Mouse (Mus musculus) testis, adult 2 months (tissue): Measurements from ENCODE around the gene Rrp12.

Experiments used
- CTCF ChIP-seq: fragments of 200-500 bp; IDR thresholded peaks from 2 replicates; pipeline ENCODE4 v1.5.1; 2012; ENCODE audit warnings: low read depth, mild to moderate bottlenecking, inconsistent platforms, low read length, moderate library complexity; ENCODE audit not compliant: control insufficient read depth, insufficient read depth, insufficient replicate concordance
- POLR2A ChIP-seq: fragments of 200-500 bp; IDR thresholded peaks from 2 replicates; pipeline ENCODE4 v1.6.1; 2012; ENCODE audit warnings: low read depth, mild to moderate bottlenecking, inconsistent platforms, low read length, moderate library complexity; ENCODE audit not compliant: control insufficient read depth

DNA sequence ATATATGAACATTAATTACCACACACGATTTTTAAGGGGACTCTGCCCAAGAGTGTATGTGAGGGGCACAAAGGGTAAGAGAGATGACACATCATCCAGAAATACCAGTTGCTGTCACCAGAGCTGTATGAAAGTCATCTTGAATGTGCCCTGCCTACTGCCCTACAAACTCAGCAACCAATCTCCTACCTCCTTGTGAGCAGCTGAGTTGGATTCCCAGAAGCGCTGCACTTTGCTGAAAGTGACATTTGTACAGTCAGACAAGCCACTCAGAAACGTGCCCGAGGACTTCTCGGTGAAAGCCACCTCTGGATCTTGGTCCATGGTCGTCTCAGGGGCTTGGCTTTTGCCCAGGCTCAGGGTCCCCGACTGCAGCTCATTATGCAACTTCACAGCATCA lies 1.0 kb downstream of the Rrp12 start:
- TF ChIP-seq POLR2A (no peak), CTCF (no peak)
